Mouse (Mus musculus): ENCODE results near the gene Gm42688. TPM values are rescaled to one million over a fixed set of nuclear protein-coding genes. Genes with fewer than 3 reads are reported as not detected.

Gene Gm42688
- polyA plus RNA-seq, 1 experiment from 2014 or later = 2.9 TPM

GRCm38 (mm10) chr6:83122961-83123360 lies 21.5 kb downstream of the Gm42688 start:
- H3K9ac ChIP-seq = peak overlapping the region; percentile 88
- H3K4me1 ChIP-seq (ENCODE audit: insufficient read depth) = peaks cover 13% of the 10 kb centered on the region
- no peak for DNase-seq
- peak overlapping the region; percentile 98; the same call in 1 of the 2 replicates for H3K27ac ChIP-seq (ENCODE audit: low read depth)
- H3K4me2 ChIP-seq = peak overlapping the region; percentile 98
- no peak for TF ChIP-seq CTCF (IDR thresholded peaks at IDR 0.05; ENCODE audit: low read depth)
- H3K36me3 ChIP-seq (ENCODE audit: insufficient read depth) = peaks cover 19% of the 10 kb centered on the region
- no peaks in the 10 kb centered on the region for H3K27me3 ChIP-seq (ENCODE audit: insufficient read depth, low read length)
- no peaks in the 10 kb centered on the region for H3K9me3 ChIP-seq (ENCODE audit: low read depth, low read length)
- WGBS = 73% methylated on average over 5 of the region's 5 CpGs
- H3K4me3 ChIP-seq (ENCODE audit: low read depth, low read length) = peak overlapping the region; percentile 79
- no peak for ATAC-seq (ENCODE audit: insufficient read depth)

- Histone ChIP-seq H3K4me1 (ENCODE audit: insufficient read depth) (peaks cover 13% of the 10 kb centered on the region; the same call in 1 of the 2 replicates), H3K36me3 (ENCODE audit: insufficient read depth) (peaks cover 2% of the 10 kb centered on the region; the same call in 1 of the 2 replicates), H3K9ac (peak overlapping the region; percentile 67), H3K4me2 (peak overlapping the region; percentile 94), H3K9me3 (ENCODE audit: low read depth, low read length) (no peaks in the 10 kb centered on the region), H3K27me3 (ENCODE audit: insufficient read depth, low read length) (no peaks in the 10 kb centered on the region), H3K27ac (ENCODE audit: low read depth) (peak overlapping the region; percentile 70; the same call in 1 of the 2 replicates), H3K4me3 (ENCODE audit: low read depth, low read length) (peak overlapping the region; percentile 75)
- no peak for TF ChIP-seq CTCF (IDR thresholded peaks at IDR 0.05; ENCODE audit: low read depth)
- DNase-seq = peak; percentile 98
- ATAC-seq (ENCODE audit: insufficient read depth) = peak; percentile 2; the same call in 1 of the 2 replicates
- under 1% methylated on average over 30 of the region's 30 CpGs for WGBS
These were observed 23.5 kb downstream of the Gm42688 start for GRCm38 (mm10) chr6:83124851-83125312.

- Histone ChIP-seq H3K36me3 (ENCODE audit: insufficient read depth) (0 out of 2 replicates have a peak, but pooled peaks cover 2% of the 10 kb centered on the region), H3K27ac (ENCODE audit: low read depth) (peak within 1 kb of the TSS; percentile 70; the same call in 1 of the 2 replicates), H3K9me3 (ENCODE audit: low read depth, low read length) (no peaks in the 10 kb centered on the region), H3K27me3 (ENCODE audit: insufficient read depth, low read length) (no peaks in the 10 kb centered on the region), H3K4me1 (ENCODE audit: insufficient read depth) (peaks cover 10% of the 10 kb centered on the region; the same call in 1 of the 2 replicates), H3K4me3 (ENCODE audit: low read depth, low read length) (peak within 1 kb of the TSS; percentile 75), H3K4me2 (peak within 1 kb of the TSS; percentile 94), H3K9ac (peak within 1 kb of the TSS; percentile 67)
- ATAC-seq (ENCODE audit: insufficient read depth) = no peak
- no peak for DNase-seq
- WGBS = 19% methylated on average over 5 of the region's 5 CpGs
- TF ChIP-seq CTCF (IDR thresholded peaks at IDR 0.05; ENCODE audit: low read depth) = no peak
These were observed 23.9 kb downstream of the Gm42688 start, which contains the start of gene Ino80b for GRCm38 (mm10) chr6:83125331-83125730. TSS of gene Ino80b (minus strand) at chr6:83125431.

- H3K27me3 ChIP-seq (ENCODE audit: insufficient read depth, low read length) = no peaks in the 10 kb centered on the region
- TF ChIP-seq CTCF (IDR thresholded peaks at IDR 0.05; ENCODE audit: low read depth) = peak; percentile 18
- no peak overlapping the region for H3K4me3 ChIP-seq (ENCODE audit: low read depth, low read length)
- H3K9me3 ChIP-seq (ENCODE audit: low read depth, low read length) = no peaks in the 10 kb centered on the region
- peaks cover 13% of the 10 kb centered on the region for H3K4me1 ChIP-seq (ENCODE audit: insufficient read depth)
- H3K27ac ChIP-seq (ENCODE audit: low read depth) = no peak overlapping the region
- H3K36me3 ChIP-seq (ENCODE audit: insufficient read depth) = 0 out of 2 replicates have a peak, but pooled peaks cover 2% of the 10 kb centered on the region
- no peak overlapping the region for H3K9ac ChIP-seq
- ATAC-seq (ENCODE audit: insufficient read depth) = no peak
- no peak overlapping the region for H3K4me2 ChIP-seq
- no peak for DNase-seq
- WGBS = 89% methylated on average over 5 of the region's 5 CpGs
These were observed 26.0 kb downstream of the Gm42688 start for GRCm38 (mm10) chr6:83127419-83127818.

- Histone ChIP-seq H3K4me2 (0 out of 2 replicates have a peak overlapping the region, but pooled peaks have one; percentile 20), H3K9me3 (ENCODE audit: low read depth, low read length) (no peaks in the 10 kb centered on the region), H3K9ac (no peak overlapping the region), H3K27me3 (ENCODE audit: insufficient read depth, low read length) (no peaks in the 10 kb centered on the region), H3K36me3 (ENCODE audit: insufficient read depth) (no peaks in the 10 kb centered on the region), H3K4me3 (ENCODE audit: low read depth, low read length) (no peak overlapping the region), H3K27ac (ENCODE audit: low read depth) (peak overlapping the region; percentile 69; the same call in 1 of the 2 replicates), H3K4me1 (ENCODE audit: insufficient read depth) (peaks cover 17% of the 10 kb centered on the region)
- DNase-seq (no peak), ATAC-seq (ENCODE audit: insufficient read depth) (no peak)
- 47% methylated on average over 6 of the region's 6 CpGs for WGBS
- no peak for TF ChIP-seq CTCF (IDR thresholded peaks at IDR 0.05; ENCODE audit: low read depth)
These were observed 30.1 kb downstream of the Gm42688 start for GRCm38 (mm10) chr6:83131469-83132034.

- Histone ChIP-seq H3K4me1 (ENCODE audit: insufficient read depth) (peaks cover 17% of the 10 kb centered on the region), H3K9ac (no peak overlapping the region), H3K9me3 (ENCODE audit: low read depth, low read length) (no peaks in the 10 kb centered on the region), H3K4me2 (no peak overlapping the region), H3K27me3 (ENCODE audit: insufficient read depth, low read length) (no peaks in the 10 kb centered on the region), H3K4me3 (ENCODE audit: low read depth, low read length) (no peak overlapping the region), H3K27ac (ENCODE audit: low read depth) (no peak overlapping the region; the same call in 1 of the 2 replicates), H3K36me3 (ENCODE audit: insufficient read depth) (no peaks in the 10 kb centered on the region)
- no peak for ATAC-seq (ENCODE audit: insufficient read depth)
- DNase-seq = no peak
- WGBS = 73% methylated on average over 9 of the region's 9 CpGs
- TF ChIP-seq CTCF (IDR thresholded peaks at IDR 0.05; ENCODE audit: low read depth) = no peak
These were observed 30.9 kb downstream of the Gm42688 start for GRCm38 (mm10) chr6:83132176-83132919.

- no peak for ATAC-seq (ENCODE audit: insufficient read depth)
- peaks cover 23% of the 10 kb centered on the region for H3K4me1 ChIP-seq (ENCODE audit: insufficient read depth)
These were observed 32.8 kb downstream of the Gm42688 start for GRCm38 (mm10) chr6:83134226-83134625.

More at GRCm38 (mm10) chr6:83134226-83134625, 32.8 kb downstream of the Gm42688 start:
- no peak overlapping the region for H3K4me2 ChIP-seq
- no peak overlapping the region for H3K9ac ChIP-seq
- H3K4me3 ChIP-seq (ENCODE audit: low read depth, low read length) = no peak overlapping the region
- no peaks in the 10 kb centered on the region for H3K9me3 ChIP-seq (ENCODE audit: low read depth, low read length)
- no peaks in the 10 kb centered on the region for H3K36me3 ChIP-seq (ENCODE audit: insufficient read depth)
- TF ChIP-seq CTCF (IDR thresholded peaks at IDR 0.05; ENCODE audit: low read depth) = no peak
- WGBS = 56% methylated on average over 3 of the region's 3 CpGs
- no peak overlapping the region for H3K27ac ChIP-seq (ENCODE audit: low read depth)
- H3K27me3 ChIP-seq (ENCODE audit: insufficient read depth, low read length) = no peaks in the 10 kb centered on the region
- DNase-seq = no peak
